Mouse (Mus musculus): ENCODE measurements at regions not wholly inside any gene's neighbourhood (a gene's known extent, or its start where the extent isn't known, plus 50 kb on each side); places are given as distances from the start of the nearest gene placed in this dataset.
"Not testable (repeated sequence)": the region's sequence is repeated elsewhere in the genome, so short reads cannot be mapped to it uniquely, and the experiment has no call there.

DNA sequence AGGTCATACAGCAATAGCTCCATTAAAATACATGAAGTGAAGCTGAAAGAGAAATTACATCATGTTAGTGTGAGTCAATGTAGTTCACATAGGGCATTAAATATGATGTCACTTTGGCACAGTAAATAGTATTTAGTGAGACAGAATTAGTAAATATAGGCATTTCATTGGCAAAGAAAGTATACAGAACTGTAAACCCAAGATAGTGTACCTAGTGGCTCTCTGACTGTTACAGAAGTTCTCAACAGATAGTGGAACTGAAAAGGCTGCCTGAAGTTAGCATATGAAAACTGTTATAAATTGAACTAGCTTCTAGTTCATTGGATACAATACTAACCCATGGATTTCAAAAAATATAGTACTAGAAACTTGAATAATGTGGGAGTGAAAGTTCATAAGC, 1642.1 kb upstream of the Cdh6 start:
- no peak overlapping the region for H3K4me3 ChIP-seq (ENCODE audit: low read depth, low read length)
- TF ChIP-seq CTCF (IDR thresholded peaks at IDR 0.05; ENCODE audit: low read depth), result no peak
- H3K4me2 ChIP-seq (replicated peaks; ENCODE audit: low read depth), result no peak overlapping the region
- H3K36me3 ChIP-seq (ENCODE audit: control insufficient read depth, insufficient read depth), result no peaks in the 10 kb centered on the region
- H3K9me3 ChIP-seq (ENCODE audit: control insufficient read depth), result no peaks in the 10 kb centered on the region; the same call in 1 of the 2 replicates
- no peaks in the 10 kb centered on the region for H3K4me1 ChIP-seq (replicated peaks; ENCODE audit: control insufficient read depth, insufficient read depth, low read length)
- no peak overlapping the region for H3K27ac ChIP-seq (ENCODE audit: low read depth, low read length)
- no peak for ATAC-seq
- no peaks in the 10 kb centered on the region for H3K27me3 ChIP-seq (replicated peaks; ENCODE audit: control insufficient read depth, insufficient read depth, low read length)
- H3K9ac ChIP-seq (ENCODE audit: low read depth, low read length), result no peak overlapping the region

DNA sequence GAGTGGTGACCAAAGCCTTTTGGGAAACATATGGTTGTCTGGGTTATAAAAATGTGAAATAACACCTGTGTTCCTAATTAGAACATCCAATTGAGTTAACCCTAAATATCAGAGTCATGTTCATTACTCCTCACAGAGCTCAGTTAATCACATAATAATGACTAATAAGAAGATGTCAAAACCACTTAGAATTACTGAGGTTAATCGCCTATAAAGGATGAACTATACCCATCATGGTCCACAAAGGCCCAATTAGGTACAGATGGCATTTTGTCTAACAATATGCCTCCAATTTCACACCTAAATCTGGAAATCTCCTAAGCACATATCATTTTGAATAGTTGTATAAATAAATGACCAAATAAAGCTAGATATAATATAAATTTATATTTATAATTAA, 1633.4 kb upstream of the Cdh6 start:
- H3K4me1 ChIP-seq (replicated peaks; ENCODE audit: control insufficient read depth, insufficient read depth, low read length), result no peaks in the 10 kb centered on the region
- no peaks in the 10 kb centered on the region for H3K27me3 ChIP-seq (replicated peaks; ENCODE audit: control insufficient read depth, insufficient read depth, low read length)
- H3K9me3 ChIP-seq (ENCODE audit: control insufficient read depth), result no peaks in the 10 kb centered on the region
- H3K4me3 ChIP-seq (ENCODE audit: low read depth, low read length), result no peak overlapping the region
- no peak overlapping the region for H3K4me2 ChIP-seq (replicated peaks; ENCODE audit: low read depth)
- H3K9ac ChIP-seq (ENCODE audit: low read depth, low read length), result no peak overlapping the region
- ATAC-seq, result no peak
- H3K27ac ChIP-seq (ENCODE audit: low read depth, low read length), result no peak overlapping the region
- no peaks in the 10 kb centered on the region for H3K36me3 ChIP-seq (ENCODE audit: control insufficient read depth, insufficient read depth)
- 68% methylated on average over 1 of the region's 1 CpGs for WGBS
- TF ChIP-seq CTCF (IDR thresholded peaks at IDR 0.05; ENCODE audit: low read depth), result no peak

DNA sequence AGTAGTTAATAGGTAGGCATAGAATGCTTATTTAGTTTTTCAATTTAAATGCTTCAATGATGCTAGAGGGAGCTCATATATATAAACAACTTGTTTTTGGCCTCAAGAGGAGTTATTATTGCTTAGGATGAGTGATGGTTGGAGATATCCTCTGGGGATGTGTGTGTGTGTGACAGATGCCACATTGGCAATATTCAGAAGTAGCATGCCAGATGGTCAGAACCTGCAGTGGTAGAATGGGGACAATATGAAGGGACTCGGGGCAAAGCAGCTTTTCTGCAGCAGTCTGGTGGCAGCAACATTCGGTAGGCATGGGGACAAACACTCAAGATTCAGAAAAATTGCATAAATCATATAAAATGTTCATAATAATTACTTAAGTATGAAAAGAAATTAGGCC, 1621.7 kb upstream of the Cdh6 start:
- Histone ChIP-seq H3K27me3 (replicated peaks; ENCODE audit: control insufficient read depth, insufficient read depth, low read length) (no peaks in the 10 kb centered on the region), H3K9me3 (ENCODE audit: control insufficient read depth) (no peaks in the 10 kb centered on the region), H3K9ac (ENCODE audit: low read depth, low read length) (no peak overlapping the region), H3K4me3 (ENCODE audit: low read depth, low read length) (no peak overlapping the region), H3K36me3 (ENCODE audit: control insufficient read depth, insufficient read depth) (no peaks in the 10 kb centered on the region), H3K4me1 (replicated peaks; ENCODE audit: control insufficient read depth, insufficient read depth, low read length) (no peaks in the 10 kb centered on the region), H3K27ac (ENCODE audit: low read depth, low read length) (no peak overlapping the region), H3K4me2 (replicated peaks; ENCODE audit: low read depth) (no peak overlapping the region)
- no peak for TF ChIP-seq CTCF (IDR thresholded peaks at IDR 0.05; ENCODE audit: low read depth)
- WGBS, result 71% methylated on average over 2 of the region's 2 CpGs
- no peak for ATAC-seq

DNA sequence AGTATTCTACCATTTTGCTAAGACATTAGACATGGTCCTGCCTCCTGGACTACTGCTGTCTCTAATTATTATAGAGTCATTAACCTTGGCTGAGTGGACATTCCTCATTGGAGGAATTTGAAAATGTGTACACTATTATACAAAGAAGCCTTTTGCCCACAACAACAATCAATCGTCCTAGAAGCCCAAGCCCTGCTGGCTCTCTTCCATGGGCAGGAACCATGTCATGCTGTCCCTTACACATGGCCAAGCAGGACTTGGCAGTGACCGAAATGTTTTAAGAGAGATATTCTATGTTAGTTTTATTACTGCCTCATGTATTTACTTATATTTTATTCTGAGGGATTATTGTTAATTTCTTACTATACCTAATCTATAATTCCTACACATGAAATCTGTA, 1607.3 kb upstream of the Cdh6 start:
- Histone ChIP-seq H3K9me3 (ENCODE audit: control insufficient read depth) (no peaks in the 10 kb centered on the region), H3K9ac (ENCODE audit: low read depth, low read length) (no peak overlapping the region), H3K4me3 (ENCODE audit: low read depth, low read length) (no peak overlapping the region), H3K36me3 (ENCODE audit: control insufficient read depth, insufficient read depth) (no peaks in the 10 kb centered on the region), H3K27me3 (replicated peaks; ENCODE audit: control insufficient read depth, insufficient read depth, low read length) (no peaks in the 10 kb centered on the region), H3K4me1 (replicated peaks; ENCODE audit: control insufficient read depth, insufficient read depth, low read length) (no peaks in the 10 kb centered on the region), H3K4me2 (replicated peaks; ENCODE audit: low read depth) (no peak overlapping the region), H3K27ac (ENCODE audit: low read depth, low read length) (no peak overlapping the region)
- no peak for TF ChIP-seq CTCF (IDR thresholded peaks at IDR 0.05; ENCODE audit: low read depth)
- ATAC-seq, result no peak
- WGBS, result 75% methylated on average over 2 of the region's 2 CpGs

DNA sequence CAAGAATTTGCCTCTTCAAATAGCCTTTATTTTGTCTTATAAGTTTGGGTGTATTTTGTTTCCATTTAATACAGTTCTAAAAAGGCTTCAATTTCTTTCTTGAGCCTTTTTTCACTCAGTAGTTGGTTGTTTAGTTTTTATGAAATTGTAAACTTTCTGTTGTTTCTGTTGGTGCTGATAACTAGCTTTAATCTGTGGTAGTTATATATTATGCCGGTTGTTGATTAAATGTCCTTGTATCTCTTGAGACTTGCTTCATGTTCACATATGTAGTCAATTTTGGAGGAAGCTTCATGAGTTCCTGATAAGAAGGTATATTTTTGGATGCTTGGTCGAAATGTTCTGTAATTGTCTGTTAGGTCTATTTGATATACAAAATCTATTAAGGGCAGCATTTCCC, 1568.3 kb upstream of the Cdh6 start:
- Histone ChIP-seq H3K4me1 (replicated peaks; ENCODE audit: control insufficient read depth, insufficient read depth, low read length) (no peaks in the 10 kb centered on the region), H3K9ac (ENCODE audit: low read depth, low read length) (no peak overlapping the region), H3K4me2 (replicated peaks; ENCODE audit: low read depth) (no peak overlapping the region), H3K27me3 (replicated peaks; ENCODE audit: control insufficient read depth, insufficient read depth, low read length) (no peaks in the 10 kb centered on the region), H3K36me3 (ENCODE audit: control insufficient read depth, insufficient read depth) (no peaks in the 10 kb centered on the region), H3K27ac (ENCODE audit: low read depth, low read length) (no peak overlapping the region), H3K9me3 (ENCODE audit: control insufficient read depth) (no peaks in the 10 kb centered on the region), H3K4me3 (ENCODE audit: low read depth, low read length) (no peak overlapping the region)
- no peak for ATAC-seq
- TF ChIP-seq CTCF (IDR thresholded peaks at IDR 0.05; ENCODE audit: low read depth), result no peak
- 77% methylated on average over 2 of the region's 2 CpGs for WGBS

DNA sequence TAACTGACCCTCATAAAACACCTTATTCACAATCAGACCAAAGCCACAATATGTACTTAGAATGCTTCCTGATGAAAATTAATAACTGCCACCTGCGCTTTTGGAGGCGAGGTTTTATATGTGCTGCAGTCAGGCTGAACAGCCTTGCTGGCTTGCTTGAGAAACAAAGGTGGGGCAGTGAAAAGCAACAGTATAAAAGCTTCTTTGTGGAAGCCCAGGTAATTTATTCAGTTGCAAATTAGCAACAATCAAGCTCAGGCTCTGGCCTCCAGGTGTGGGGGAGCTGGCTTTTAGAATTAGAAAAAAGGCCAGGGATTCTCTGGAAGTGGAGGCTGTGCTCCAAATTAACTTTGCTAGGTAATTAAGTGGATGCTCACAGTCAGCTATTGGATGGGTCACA, 1524.5 kb upstream of the Cdh6 start:
- not testable (repeated sequence) for H3K4me3 ChIP-seq (ENCODE audit: low read depth, low read length); H3K27ac ChIP-seq (ENCODE audit: low read depth, low read length); H3K36me3 ChIP-seq (ENCODE audit: control insufficient read depth, insufficient read depth); H3K27me3 ChIP-seq (replicated peaks; ENCODE audit: control insufficient read depth, insufficient read depth, low read length); H3K4me1 ChIP-seq (replicated peaks; ENCODE audit: control insufficient read depth, insufficient read depth, low read length); H3K4me2 ChIP-seq (replicated peaks; ENCODE audit: low read depth); H3K9ac ChIP-seq (ENCODE audit: low read depth, low read length); ATAC-seq; H3K9me3 ChIP-seq (ENCODE audit: control insufficient read depth)
- 90% methylated on average over 2 of the region's 2 CpGs for WGBS

DNA sequence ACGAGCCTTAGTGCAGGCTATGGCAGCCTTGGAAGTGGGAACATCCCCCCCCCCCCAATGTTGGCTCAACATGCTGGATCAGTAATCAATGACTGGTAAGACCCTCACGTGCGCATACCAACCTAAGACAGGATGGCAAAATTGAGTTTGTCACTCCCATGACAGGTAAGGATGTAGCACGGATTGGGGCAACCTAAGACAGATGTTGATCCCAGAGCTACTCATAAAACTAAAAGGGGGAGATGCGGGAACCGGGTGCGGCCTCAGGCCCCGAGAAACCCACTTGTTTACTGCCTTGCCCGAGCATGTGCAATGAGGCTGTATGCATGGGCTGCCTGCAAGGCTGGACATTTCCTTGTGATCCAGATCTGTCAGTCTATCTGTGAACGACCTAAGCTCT, 1523.0 kb upstream of the Cdh6 start:
- H3K36me3 ChIP-seq (ENCODE audit: control insufficient read depth, insufficient read depth), result no peaks in the 10 kb centered on the region
- no peak overlapping the region for H3K4me3 ChIP-seq (ENCODE audit: low read depth, low read length)
- no peaks in the 10 kb centered on the region for H3K9me3 ChIP-seq (ENCODE audit: control insufficient read depth)
- no peak for ATAC-seq
- TF ChIP-seq CTCF (IDR thresholded peaks at IDR 0.05; ENCODE audit: low read depth), result no peak
- H3K27ac ChIP-seq (ENCODE audit: low read depth, low read length), result no peak overlapping the region
- no peak overlapping the region for H3K9ac ChIP-seq (ENCODE audit: low read depth, low read length)
- H3K4me1 ChIP-seq (replicated peaks; ENCODE audit: control insufficient read depth, insufficient read depth, low read length), result no peaks in the 10 kb centered on the region
- H3K4me2 ChIP-seq (replicated peaks; ENCODE audit: low read depth), result no peak overlapping the region
- H3K27me3 ChIP-seq (replicated peaks; ENCODE audit: control insufficient read depth, insufficient read depth, low read length), result no peaks in the 10 kb centered on the region
- 82% methylated on average over 10 of the region's 10 CpGs for WGBS

All from intestine, postnatal 0 days (tissue).